Mouse (Mus musculus): ENCODE measurements at regions not wholly inside any gene's neighbourhood (a gene's known extent, or its start where the extent isn't known, plus 50 kb on each side); places are given as distances from the start of the nearest gene placed in this dataset.
A peak's percentile ranks its signal among the peaks of the same experiment; 100 is the strongest.

GRCm38 (mm10) chr1:98173431-98173830 is 78.0 kb upstream of the Pam start:
- Histone ChIP-seq H3K27ac (ENCODE audit: low read length) (no peak overlapping the region), H3K9me3 (ENCODE audit: control insufficient read depth, low read length) (no peaks in the 10 kb centered on the region), H3K4me3 (replicated peaks; ENCODE audit: low read length) (no peak overlapping the region), H3K4me1 (replicated peaks; ENCODE audit: control insufficient read depth, insufficient read depth, low read length) (peaks cover 12% of the 10 kb centered on the region), H3K4me2 (ENCODE audit: low read length) (no peak overlapping the region), H3K9ac (replicated peaks; ENCODE audit: low read depth, low read length) (no peak overlapping the region), H3K36me3 (ENCODE audit: control insufficient read depth, insufficient read depth) (no peaks in the 10 kb centered on the region), H3K27me3 (replicated peaks; ENCODE audit: control insufficient read depth, insufficient read depth, low read length) (no peaks in the 10 kb centered on the region)
- 37% methylated on average over 2 of the region's 2 CpGs for WGBS
- ATAC-seq, result no peak

GRCm38 (mm10) chr1:98171291-98171690 is 75.8 kb upstream of the Pam start:
- H3K4me3 ChIP-seq (replicated peaks; ENCODE audit: low read length), result no peak overlapping the region
- no peak overlapping the region for H3K9ac ChIP-seq (replicated peaks; ENCODE audit: low read depth, low read length)
- H3K9me3 ChIP-seq (ENCODE audit: control insufficient read depth, low read length), result no peaks in the 10 kb centered on the region
- H3K27me3 ChIP-seq (replicated peaks; ENCODE audit: control insufficient read depth, insufficient read depth, low read length), result no peaks in the 10 kb centered on the region
- WGBS, result 87% methylated on average over 2 of the region's 2 CpGs
- H3K27ac ChIP-seq (ENCODE audit: low read length), result no peak overlapping the region
- H3K4me2 ChIP-seq (ENCODE audit: low read length), result no peak overlapping the region
- no peak for ATAC-seq
- H3K4me1 ChIP-seq (replicated peaks; ENCODE audit: control insufficient read depth, insufficient read depth, low read length), result peaks cover 12% of the 10 kb centered on the region
- no peaks in the 10 kb centered on the region for H3K36me3 ChIP-seq (ENCODE audit: control insufficient read depth, insufficient read depth)

- H3K4me3 ChIP-seq (replicated peaks; ENCODE audit: low read length), result no peak overlapping the region
- peaks cover 6% of the 10 kb centered on the region for H3K4me1 ChIP-seq (replicated peaks; ENCODE audit: control insufficient read depth, insufficient read depth, low read length)
- no peak overlapping the region for H3K27ac ChIP-seq (ENCODE audit: low read length)
- H3K4me2 ChIP-seq (ENCODE audit: low read length), result no peak overlapping the region
- no peak for ATAC-seq
- no peaks in the 10 kb centered on the region for H3K36me3 ChIP-seq (ENCODE audit: control insufficient read depth, insufficient read depth)
- H3K9ac ChIP-seq (replicated peaks; ENCODE audit: low read depth, low read length), result no peak overlapping the region
- no peaks in the 10 kb centered on the region for H3K27me3 ChIP-seq (replicated peaks; ENCODE audit: control insufficient read depth, insufficient read depth, low read length)
- no peaks in the 10 kb centered on the region for H3K9me3 ChIP-seq (ENCODE audit: control insufficient read depth, low read length)
Measured at GRCm38 (mm10) chr1:98169352-98169751, 73.9 kb upstream of the Pam start.

GRCm38 (mm10) chr1:98167800-98168199 is 72.4 kb upstream of the Pam start:
- no peak for ATAC-seq
- no peak overlapping the region for H3K4me3 ChIP-seq (replicated peaks; ENCODE audit: low read length)
- H3K27ac ChIP-seq (ENCODE audit: low read length), result no peak overlapping the region
- no peaks in the 10 kb centered on the region for H3K27me3 ChIP-seq (replicated peaks; ENCODE audit: control insufficient read depth, insufficient read depth, low read length)
- no peaks in the 10 kb centered on the region for H3K9me3 ChIP-seq (ENCODE audit: control insufficient read depth, low read length)
- WGBS, result 88% methylated on average over 4 of the region's 4 CpGs
- H3K36me3 ChIP-seq (ENCODE audit: control insufficient read depth, insufficient read depth), result no peaks in the 10 kb centered on the region
- no peaks in the 10 kb centered on the region; the same call in 1 of the 2 replicates for H3K4me1 ChIP-seq (replicated peaks; ENCODE audit: control insufficient read depth, insufficient read depth, low read length)
- no peak overlapping the region for H3K9ac ChIP-seq (replicated peaks; ENCODE audit: low read depth, low read length)
- H3K4me2 ChIP-seq (ENCODE audit: low read length), result no peak overlapping the region

GRCm38 (mm10) chr1:98162639-98162927 is 67.1 kb upstream of the Pam start:
- H3K27me3 ChIP-seq (replicated peaks; ENCODE audit: control insufficient read depth, insufficient read depth, low read length), result no peaks in the 10 kb centered on the region
- H3K4me1 ChIP-seq (replicated peaks; ENCODE audit: control insufficient read depth, insufficient read depth, low read length), result peaks cover 4% of the 10 kb centered on the region; the same call in 1 of the 2 replicates
- 23% methylated on average over 2 of the region's 2 CpGs for WGBS
- no peak overlapping the region for H3K4me2 ChIP-seq (ENCODE audit: low read length)
- no peaks in the 10 kb centered on the region for H3K36me3 ChIP-seq (ENCODE audit: control insufficient read depth, insufficient read depth)
- no peaks in the 10 kb centered on the region for H3K9me3 ChIP-seq (ENCODE audit: control insufficient read depth, low read length)
- peak; percentile 58 for ATAC-seq
- no peak overlapping the region for H3K4me3 ChIP-seq (replicated peaks; ENCODE audit: low read length)
- H3K9ac ChIP-seq (replicated peaks; ENCODE audit: low read depth, low read length), result no peak overlapping the region
- H3K27ac ChIP-seq (ENCODE audit: low read length), result peak overlapping the region; percentile 46; the same call in 1 of the 2 replicates

GRCm38 (mm10) chr1:98161882-98162638 is 66.6 kb upstream of the Pam start:
- Histone ChIP-seq H3K4me2 (ENCODE audit: low read length) (no peak overlapping the region), H3K27me3 (replicated peaks; ENCODE audit: control insufficient read depth, insufficient read depth, low read length) (no peaks in the 10 kb centered on the region), H3K9ac (replicated peaks; ENCODE audit: low read depth, low read length) (no peak overlapping the region), H3K9me3 (ENCODE audit: control insufficient read depth, low read length) (no peaks in the 10 kb centered on the region), H3K27ac (ENCODE audit: low read length) (peak overlapping the region; percentile 46; the same call in 1 of the 2 replicates), H3K36me3 (ENCODE audit: control insufficient read depth, insufficient read depth) (no peaks in the 10 kb centered on the region), H3K4me3 (replicated peaks; ENCODE audit: low read length) (no peak overlapping the region), H3K4me1 (replicated peaks; ENCODE audit: control insufficient read depth, insufficient read depth, low read length) (peaks cover 4% of the 10 kb centered on the region; the same call in 1 of the 2 replicates)
- 42% methylated on average over 5 of the region's 5 CpGs for WGBS
- ATAC-seq, result peak; percentile 77

GRCm38 (mm10) chr1:98158969-98159368 is 63.5 kb upstream of the Pam start:
- Histone ChIP-seq H3K9ac (replicated peaks; ENCODE audit: low read depth, low read length) (no peak overlapping the region), H3K36me3 (ENCODE audit: control insufficient read depth, insufficient read depth) (no peaks in the 10 kb centered on the region), H3K27me3 (replicated peaks; ENCODE audit: control insufficient read depth, insufficient read depth, low read length) (no peaks in the 10 kb centered on the region), H3K4me3 (replicated peaks; ENCODE audit: low read length) (no peak overlapping the region), H3K9me3 (ENCODE audit: control insufficient read depth, low read length) (no peaks in the 10 kb centered on the region), H3K4me1 (replicated peaks; ENCODE audit: control insufficient read depth, insufficient read depth, low read length) (peaks cover 4% of the 10 kb centered on the region; the same call in 1 of the 2 replicates), H3K4me2 (ENCODE audit: low read length) (no peak overlapping the region), H3K27ac (ENCODE audit: low read length) (no peak overlapping the region)
- WGBS, result 73% methylated on average over 2 of the region's 2 CpGs
- no peak for ATAC-seq

- no peak overlapping the region for H3K4me2 ChIP-seq (ENCODE audit: low read length)
- no peaks in the 10 kb centered on the region for H3K4me1 ChIP-seq (replicated peaks; ENCODE audit: control insufficient read depth, insufficient read depth, low read length)
- no peak for ATAC-seq
- no peak overlapping the region for H3K27ac ChIP-seq (ENCODE audit: low read length)
- WGBS, result 79% methylated on average over 3 of the region's 3 CpGs
- H3K4me3 ChIP-seq (replicated peaks; ENCODE audit: low read length), result no peak overlapping the region
- H3K9ac ChIP-seq (replicated peaks; ENCODE audit: low read depth, low read length), result no peak overlapping the region
- H3K9me3 ChIP-seq (ENCODE audit: control insufficient read depth, low read length), result no peaks in the 10 kb centered on the region
- no peaks in the 10 kb centered on the region for H3K27me3 ChIP-seq (replicated peaks; ENCODE audit: control insufficient read depth, insufficient read depth, low read length)
- H3K36me3 ChIP-seq (ENCODE audit: control insufficient read depth, insufficient read depth), result no peaks in the 10 kb centered on the region
Measured at GRCm38 (mm10) chr1:98147361-98147760, 51.9 kb upstream of the Pam start.

All from forebrain, embryonic 16.5 days (tissue).